Mouse (Mus musculus): ENCODE measurements at regions not wholly inside any gene's neighbourhood (a gene's known extent, or its start where the extent isn't known, plus 50 kb on each side); places are given as distances from the start of the nearest gene placed in this dataset.
A peak's percentile ranks its signal among the peaks of the same experiment; 100 is the strongest.

DNA sequence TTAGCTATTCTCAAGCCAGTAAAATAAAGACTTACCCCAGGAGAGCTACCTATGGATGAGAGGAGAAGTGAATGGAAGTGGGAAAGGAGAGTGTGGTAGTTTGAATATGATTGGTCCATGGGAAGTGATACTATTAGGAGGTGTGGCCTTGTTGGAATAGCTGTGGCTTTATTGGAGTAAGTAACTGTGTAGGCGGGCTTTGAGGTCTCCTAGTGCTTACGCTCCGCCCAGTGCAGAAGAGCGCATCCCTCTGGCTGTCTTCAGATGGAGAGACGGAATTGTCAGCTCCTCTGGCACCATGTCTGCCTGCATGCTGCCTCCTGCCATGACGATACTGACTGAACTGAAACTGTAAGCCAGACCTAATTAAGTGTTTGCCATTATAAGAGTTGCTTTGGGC, 129.6 kb downstream of the Zfp281 start:
- WGBS: 90% methylated on average over 6 of the region's 6 CpGs
- ATAC-seq (no peak), DNase-seq (no peak)

DNA sequence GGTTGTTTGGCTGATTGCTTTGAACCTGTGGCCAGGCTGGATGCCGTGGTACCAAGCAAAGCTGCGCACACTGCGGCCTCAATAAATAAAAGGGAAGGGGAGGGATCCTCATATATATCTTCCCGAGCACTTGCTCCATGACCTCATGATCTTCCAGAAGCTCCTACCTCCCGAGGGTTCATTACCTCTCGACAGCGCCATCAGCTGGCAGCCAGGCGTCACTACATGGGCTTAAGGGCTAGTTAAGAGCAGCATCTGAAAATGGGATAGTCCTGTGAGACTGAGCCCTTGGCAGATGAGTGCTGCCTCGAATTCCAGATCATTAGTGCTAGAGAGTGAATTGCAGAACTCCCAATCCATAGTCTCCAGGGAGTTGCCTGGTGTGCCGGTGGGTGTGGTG, 134.0 kb downstream of the Zfp281 start:
- Histone ChIP-seq H3K27me3 (ENCODE audit: insufficient read depth, low read length) (no peaks in the 10 kb centered on the region), H3K36me3 (ENCODE audit: insufficient read depth) (no peaks in the 10 kb centered on the region), H3K9ac (no peak overlapping the region), H3K4me1 (ENCODE audit: insufficient read depth) (no peaks in the 10 kb centered on the region), H3K27ac (ENCODE audit: low read depth, low read length) (no peak overlapping the region), H3K9me3 (ENCODE audit: low read length) (no peaks in the 10 kb centered on the region), H3K4me3 (ENCODE audit: low read depth, low read length) (no peak overlapping the region), H3K4me2 (ENCODE audit: low read depth) (no peak overlapping the region)
- no peak for DNase-seq
- ATAC-seq: no peak
- TF ChIP-seq CTCF (IDR thresholded peaks at IDR 0.05; ENCODE audit: low read depth): no peak
- 71% methylated on average over 10 of the region's 10 CpGs for WGBS

More for the DNA sequence above, 129.6 kb downstream of the Zfp281 start:
- no peak overlapping the region for H3K4me3 ChIP-seq (ENCODE audit: low read depth, low read length)
- no peak for TF ChIP-seq CTCF (IDR thresholded peaks at IDR 0.05; ENCODE audit: low read depth)
- H3K9me3 ChIP-seq (ENCODE audit: low read length): no peaks in the 10 kb centered on the region
- H3K4me2 ChIP-seq (ENCODE audit: low read depth): no peak overlapping the region
- no peaks in the 10 kb centered on the region for H3K27me3 ChIP-seq (ENCODE audit: insufficient read depth, low read length)
- no peak overlapping the region for H3K9ac ChIP-seq
- H3K36me3 ChIP-seq (ENCODE audit: insufficient read depth): no peaks in the 10 kb centered on the region
- no peak overlapping the region for H3K27ac ChIP-seq (ENCODE audit: low read depth, low read length)
- H3K4me1 ChIP-seq (ENCODE audit: insufficient read depth): no peaks in the 10 kb centered on the region

DNA sequence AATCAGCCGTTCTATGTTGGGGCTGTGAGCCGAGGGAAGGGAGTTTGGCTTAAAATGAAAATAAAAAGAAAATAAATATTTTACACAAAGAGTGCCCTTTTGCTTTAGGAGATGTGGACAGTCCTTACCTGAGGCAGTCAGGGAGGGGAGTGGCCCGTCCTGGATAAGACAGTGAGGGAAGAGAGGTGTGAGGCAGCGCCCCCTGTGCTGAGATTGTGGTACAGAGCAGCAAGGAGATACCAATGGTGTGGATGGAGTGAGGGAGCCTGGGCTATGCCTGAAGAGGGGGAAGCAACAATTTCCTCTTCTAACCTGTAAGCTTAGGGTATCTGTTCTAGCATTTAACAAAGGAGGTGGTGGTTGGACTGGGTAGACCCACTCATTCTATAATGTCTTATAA, 134.5 kb downstream of the Zfp281 start:
- Histone ChIP-seq H3K4me2 (ENCODE audit: low read depth) (no peak overlapping the region), H3K9ac (no peak overlapping the region), H3K4me3 (ENCODE audit: low read depth, low read length) (no peak overlapping the region), H3K27ac (ENCODE audit: low read depth, low read length) (no peak overlapping the region), H3K4me1 (ENCODE audit: insufficient read depth) (no peaks in the 10 kb centered on the region), H3K9me3 (ENCODE audit: low read length) (no peaks in the 10 kb centered on the region), H3K36me3 (ENCODE audit: insufficient read depth) (no peaks in the 10 kb centered on the region), H3K27me3 (ENCODE audit: insufficient read depth, low read length) (no peaks in the 10 kb centered on the region)
- 79% methylated on average over 4 of the region's 4 CpGs for WGBS
- no peak for TF ChIP-seq CTCF (IDR thresholded peaks at IDR 0.05; ENCODE audit: low read depth)
- ATAC-seq (no peak), DNase-seq (no peak)

DNA sequence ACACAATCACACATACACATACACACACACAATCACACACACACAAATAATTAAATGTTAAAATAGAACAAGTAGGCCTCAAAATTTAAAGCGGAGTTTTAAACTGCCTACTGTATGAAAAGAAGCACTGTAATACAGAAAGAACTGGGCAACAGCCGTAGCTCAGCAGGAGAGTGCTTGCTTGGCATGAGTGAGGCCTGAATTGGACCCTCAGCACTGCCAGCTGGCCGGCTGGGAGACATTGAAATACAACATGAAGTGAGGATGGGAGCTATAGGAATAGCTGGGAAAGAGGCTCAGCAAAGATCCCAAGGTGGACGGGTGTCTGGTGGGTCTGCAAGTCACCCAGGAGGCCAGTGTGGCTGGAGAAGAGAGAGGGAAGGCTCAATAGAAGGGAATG, 136.8 kb downstream of the Zfp281 start:
- Histone ChIP-seq H3K4me3 (ENCODE audit: low read depth, low read length) (no peak overlapping the region), H3K9me3 (ENCODE audit: low read length) (no peaks in the 10 kb centered on the region), H3K27ac (ENCODE audit: low read depth, low read length) (no peak overlapping the region), H3K36me3 (ENCODE audit: insufficient read depth) (no peaks in the 10 kb centered on the region), H3K4me2 (ENCODE audit: low read depth) (no peak overlapping the region), H3K27me3 (ENCODE audit: insufficient read depth, low read length) (no peaks in the 10 kb centered on the region), H3K9ac (no peak overlapping the region), H3K4me1 (ENCODE audit: insufficient read depth) (no peaks in the 10 kb centered on the region)
- WGBS: 70% methylated on average over 4 of the region's 4 CpGs
- ATAC-seq: no peak
- no peak for TF ChIP-seq CTCF (IDR thresholded peaks at IDR 0.05; ENCODE audit: low read depth)
- peak; percentile 20 for DNase-seq

DNA sequence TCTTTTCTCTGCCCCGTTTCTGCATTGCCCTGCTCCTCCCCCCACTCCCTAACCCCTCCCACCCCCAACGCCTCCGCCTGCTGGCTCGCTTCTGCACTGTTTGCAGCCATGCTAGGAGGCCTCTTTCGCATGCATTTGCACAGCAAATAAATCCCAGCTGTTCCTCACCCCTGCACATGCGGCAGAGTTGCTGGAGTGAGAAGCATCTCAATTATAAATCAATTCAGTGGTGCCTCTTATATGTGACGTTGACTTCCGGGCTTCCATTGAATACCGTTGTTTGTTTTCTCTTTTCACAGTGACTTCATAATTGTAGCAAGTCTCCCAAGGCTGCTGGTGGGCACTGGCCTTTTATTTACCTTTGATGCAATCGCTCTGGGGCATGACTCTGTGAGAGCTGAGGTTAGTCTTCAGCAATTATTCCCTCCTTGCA, 144.3 kb downstream of the Zfp281 start:
- no peaks in the 10 kb centered on the region for H3K27me3 ChIP-seq (ENCODE audit: insufficient read depth, low read length)
- no peak overlapping the region for H3K27ac ChIP-seq (ENCODE audit: low read depth, low read length)
- TF ChIP-seq CTCF (IDR thresholded peaks at IDR 0.05; ENCODE audit: low read depth): peak; percentile 19; the same call in 1 of the 2 replicates
- H3K9me3 ChIP-seq (ENCODE audit: low read length): 0 out of 2 replicates have a peak, but pooled peaks cover 3% of the 10 kb centered on the region
- no peaks in the 10 kb centered on the region for H3K36me3 ChIP-seq (ENCODE audit: insufficient read depth)
- peak overlapping the region; percentile 21 for H3K4me2 ChIP-seq (ENCODE audit: low read depth)
- H3K9ac ChIP-seq: no peak overlapping the region
- 5% methylated on average over 10 of the region's 10 CpGs for WGBS
- H3K4me1 ChIP-seq (ENCODE audit: insufficient read depth): no peaks in the 10 kb centered on the region
- DNase-seq (peak; percentile 32), ATAC-seq (peak; percentile 76)
- H3K4me3 ChIP-seq (ENCODE audit: low read depth, low read length): 0 out of 2 replicates have a peak overlapping the region, but pooled peaks have one; percentile 3

DNA sequence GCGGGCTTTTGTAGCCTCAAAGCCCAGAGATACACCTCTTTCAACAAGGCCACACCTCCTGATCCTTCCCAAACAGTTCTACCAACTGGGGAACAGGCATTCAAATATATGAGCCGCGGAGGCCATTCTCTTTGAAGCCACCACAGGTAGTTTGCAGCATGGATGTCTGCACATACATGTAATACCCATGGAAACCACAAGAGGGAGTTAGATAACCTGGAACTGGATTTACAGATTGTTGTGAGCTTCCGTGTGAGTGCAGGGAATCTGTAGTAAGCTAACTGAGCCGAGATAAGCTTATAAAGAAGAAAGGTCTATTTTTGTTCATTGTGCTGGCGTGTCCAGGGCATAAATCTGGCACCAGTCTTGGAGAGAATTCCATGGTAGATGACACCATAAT, 149.0 kb downstream of the Zfp281 start:
- 0 out of 2 replicates have a peak, but pooled peaks have one; percentile 23 for TF ChIP-seq CTCF (IDR thresholded peaks at IDR 0.05; ENCODE audit: low read depth)
- Histone ChIP-seq H3K27me3 (ENCODE audit: insufficient read depth, low read length) (no peaks in the 10 kb centered on the region), H3K9me3 (ENCODE audit: low read length) (0 out of 2 replicates have a peak, but pooled peaks cover 3% of the 10 kb centered on the region), H3K27ac (ENCODE audit: low read depth, low read length) (no peak overlapping the region), H3K4me2 (ENCODE audit: low read depth) (no peak overlapping the region), H3K36me3 (ENCODE audit: insufficient read depth) (no peaks in the 10 kb centered on the region), H3K9ac (no peak overlapping the region), H3K4me3 (ENCODE audit: low read depth, low read length) (no peak overlapping the region), H3K4me1 (ENCODE audit: insufficient read depth) (0 out of 2 replicates have a peak, but pooled peaks cover 4% of the 10 kb centered on the region)
- ATAC-seq (no peak), DNase-seq (no peak)
- 90% methylated on average over 6 of the region's 6 CpGs for WGBS

DNA sequence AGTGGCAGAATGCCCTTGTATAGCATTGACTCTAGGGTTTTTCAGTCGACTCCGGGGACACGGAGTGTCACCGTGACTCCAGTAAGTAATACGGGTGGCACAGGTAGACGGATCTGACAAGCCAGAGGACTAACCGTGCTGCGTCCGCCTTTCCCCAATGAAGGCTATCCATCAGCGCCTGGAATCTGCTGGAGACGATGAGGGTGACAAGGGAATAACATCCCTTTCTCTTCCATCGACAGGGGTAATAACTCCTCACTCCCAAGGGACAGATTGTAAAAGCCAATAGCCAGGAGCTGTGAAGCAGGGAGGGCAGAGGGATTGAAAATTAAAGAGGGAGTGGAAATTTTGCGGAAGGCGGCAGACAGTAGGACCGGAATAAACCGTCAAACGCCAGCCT, 151.5 kb downstream of the Zfp281 start:
- DNase-seq (no peak), ATAC-seq (no peak)
- Histone ChIP-seq H3K27ac (ENCODE audit: low read depth, low read length) (no peak overlapping the region), H3K4me3 (ENCODE audit: low read depth, low read length) (no peak overlapping the region), H3K27me3 (ENCODE audit: insufficient read depth, low read length) (no peaks in the 10 kb centered on the region), H3K36me3 (ENCODE audit: insufficient read depth) (no peaks in the 10 kb centered on the region), H3K9ac (no peak overlapping the region), H3K4me2 (ENCODE audit: low read depth) (no peak overlapping the region), H3K9me3 (ENCODE audit: low read length) (0 out of 2 replicates have a peak, but pooled peaks cover 3% of the 10 kb centered on the region), H3K4me1 (ENCODE audit: insufficient read depth) (0 out of 2 replicates have a peak, but pooled peaks cover 4% of the 10 kb centered on the region)
- TF ChIP-seq CTCF (IDR thresholded peaks at IDR 0.05; ENCODE audit: low read depth): no peak
- WGBS: 76% methylated on average over 17 of the region's 17 CpGs
